In genomic region chr14:54686522-54687143, GRCm38 (mm10) we compare ENCODE assay signal across 8 mouse cellular contexts. TPM values are rescaled to one million over a fixed set of nuclear protein-coding genes. Genes with fewer than 3 reads are reported as not detected.
DNase-seq lines count a peak whose midpoint lies in the region; ATAC-seq and TF ChIP-seq lines count a peak whose summit lies in the region.

Acin1 (minus strand) TSS chr14:54686931.

- H3K36me3 ChIP-seq in hindbrain, postnatal 0 days (ENCODE audit: insufficient read depth, low read length): peaks cover 13% of the 10 kb centered on the region

- peak; percentile 84 for ATAC-seq in common myeloid progenitor, adult 5-6 weeks (replicated peaks; ENCODE audit: low read depth, poor library complexity, severe bottlenecking)
- peak; percentile 98 for ATAC-seq in hindbrain, postnatal 0 days
- ATAC-seq in megakaryocyte, adult 5-6 weeks (ENCODE audit: poor library complexity, severe bottlenecking): peak; percentile 87

- DNase-seq in ZHBTc4 (ENCODE audit: low read depth, low spot score): peak; percentile 97
- peak; percentile 100 for DNase-seq in gastrocnemius, adult 2 months
- peak; percentile 100 for DNase-seq in hindbrain, postnatal 0 days (ENCODE audit: low spot score)
- DNase-seq in left cerebral cortex, adult 2 months (ENCODE audit: extremely low spot score in 1 of 2, low spot score in 2 of 2): peak; percentile 100
- peak; percentile 100 for DNase-seq in right cerebral cortex, adult 2 months (ENCODE audit: low spot score in 2 of 2)
- peak; percentile 100 for DNase-seq in urinary bladder, postnatal 14 days (ENCODE audit: low spot score)

- peak within 1 kb of the TSS; percentile 70 for H3K4me3 ChIP-seq in gastrocnemius, adult 2 months
- peak within 1 kb of the TSS; percentile 91 for H3K4me3 ChIP-seq in hindbrain, postnatal 0 days (ENCODE audit: low read length)
- peak within 1 kb of the TSS; percentile 99 for H3K4me3 ChIP-seq in left cerebral cortex, adult 2 months

- WGBS in hindbrain, postnatal 0 days: under 1% methylated on average over 44 of the region's 44 CpGs

- TF ChIP-seq CTCF in gastrocnemius, adult 2 months (IDR thresholded peaks at IDR 0.05): no peak
- no peak for TF ChIP-seq CTCF in hindbrain, postnatal 0 days (IDR thresholded peaks at IDR 0.05; ENCODE audit: low read depth)
- TF ChIP-seq CTCF in left cerebral cortex, adult 2 months (IDR thresholded peaks at IDR 0.05): no peak

- intact Hi-C loops in gastrocnemius, adult 2 months (cut with DNase I): loop anchor here (5.0 kb wide), 1 partner anchor 34 kb away; no protein-coding TSS in a partner anchor
- intact Hi-C loops in left cerebral cortex, adult 2 months (cut with DNase I): loop anchor here (2.0 kb wide), 1 partner anchor 34 kb away; no protein-coding TSS in a partner anchor

- H3K9me3 ChIP-seq in hindbrain, postnatal 0 days (ENCODE audit: low read length): no peaks in the 10 kb centered on the region

- H3K27ac ChIP-seq in gastrocnemius, adult 2 months: peak within 1 kb of the TSS; percentile 98
- peak within 1 kb of the TSS; percentile 98 for H3K27ac ChIP-seq in hindbrain, postnatal 0 days
- H3K27ac ChIP-seq in left cerebral cortex, adult 2 months: peak within 1 kb of the TSS; percentile 97

- H3K4me2 ChIP-seq in hindbrain, postnatal 0 days (ENCODE audit: low read depth, low read length): peak within 1 kb of the TSS; percentile 91

- H3K9ac ChIP-seq in hindbrain, postnatal 0 days (replicated peaks; ENCODE audit: low read length): peak within 1 kb of the TSS; percentile 95

- H3K4me1 ChIP-seq in hindbrain, postnatal 0 days (ENCODE audit: insufficient read depth, low read length): peaks cover 10% of the 10 kb centered on the region; the same call in 1 of the 2 replicates

- H3K27me3 ChIP-seq in hindbrain, postnatal 0 days (ENCODE audit: insufficient read depth, low read length): no peaks in the 10 kb centered on the region

RNA-seq across cellular contexts. Expression of gene Acin1, which starts in this region (rescaled TPM):
- total RNA-seq in common myeloid progenitor, adult 5-6 weeks (2017): 238 and 282 TPM in 2 replicates
- total RNA-seq in gastrocnemius, adult 2 months (2021): 10 to 100 TPM; 75.5 to 81.7 TPM
- 101 and 118 TPM in 2 replicates for total RNA-seq in hindbrain, postnatal 0 days (2014; rRNA removed)
- 102 and 106 TPM in 2 replicates for polyA plus RNA-seq in hindbrain, postnatal 0 days (2015; fragmentation: Nextera tagmentation; extraction: Ambion mirVana)
- total RNA-seq in left cerebral cortex, adult 2 months (2021): 100 to 1,000 TPM; 200 to 232 TPM
- 99.7 and 131 TPM in 2 replicates for total RNA-seq in megakaryocyte, adult 5-6 weeks (2015)
- 173 and 223 TPM in 2 replicates for total RNA-seq in megakaryocyte, adult 5-6 weeks (2017)

Comparison
In these comparisons a context has a peak if more than half of its experiments do, and no peak if none do; other contexts are left out.
1. Peak in every context shown above with its lines: DNase-seq, ATAC-seq, H3K4me3 ChIP-seq and H3K27ac ChIP-seq.